In genomic region chr9:15029025-15029727, GRCm38 (mm10) we compare ENCODE assay signal across 8 mouse cellular contexts. TPM values are rescaled to one million over a fixed set of nuclear protein-coding genes. Genes with fewer than 3 reads are reported as not detected.
DNase-seq lines count a peak whose midpoint lies in the region; ATAC-seq and TF ChIP-seq lines count a peak whose summit lies in the region.

No protein-coding gene starts in this region.

- H3K9me3 ChIP-seq in embryonic facial prominence, embryonic 14.5 days (ENCODE audit: control insufficient read depth, low read length) = no peaks in the 10 kb centered on the region

- no peak for TF ChIP-seq POLR2A in spleen, adult 2 months (IDR thresholded peaks at IDR 0.05; ENCODE audit: low read depth, low read length)

- ATAC-seq in embryonic facial prominence, embryonic 14.5 days (ENCODE audit: low read depth) = peak; percentile 62; the same call in 1 of the 2 replicates

- peak; percentile 81; the same call in 1 of the 2 replicates for TF ChIP-seq CTCF in spleen, adult 2 months (IDR thresholded peaks at IDR 0.05; ENCODE audit: extremely low read depth, insufficient read depth, insufficient read length, insufficient replicate concordance)

- DNase-seq in adrenal gland, adult (ENCODE audit: inconsistent age in 2 of 2, low spot score in 1 of 2) = peak; percentile 39 to 81
- DNase-seq in adrenal gland, adult 8-10 months = no peak
- peak; percentile 28 to 65 for DNase-seq in spleen, adult 18-20 months
- DNase-seq in spleen, adult 12 weeks (ENCODE audit: low spot score) = no peak
- DNase-seq in embryonic facial prominence, embryonic 14.5 days (ENCODE audit: low spot score) = peak; percentile 43
- peak; percentile 24 for DNase-seq in kidney, adult 9 months
- peak; percentile 32 for DNase-seq in lung, postnatal 25 days (ENCODE audit: low spot score)
- peak in 1 of 2 experiments; percentile 66 for DNase-seq in spleen, adult 2 months (ENCODE audit: low read depth in 1 of 2, low spot score in 2 of 2)

- H3K4me2 ChIP-seq in embryonic facial prominence, embryonic 14.5 days (ENCODE audit: low read depth, low read length) = no peak overlapping the region

- H3K9ac ChIP-seq in embryonic facial prominence, embryonic 14.5 days (ENCODE audit: low read depth, low read length) = no peak overlapping the region

- no peaks in the 10 kb centered on the region for H3K36me3 ChIP-seq in embryonic facial prominence, embryonic 14.5 days (ENCODE audit: control insufficient read depth, insufficient read depth, low read length)
- H3K36me3 ChIP-seq in spleen, adult 2 months (ENCODE audit: control insufficient read depth, insufficient read depth, low read length) = peaks cover 9% of the 10 kb centered on the region; the same call in 1 of the 2 replicates

- H3K27ac ChIP-seq in embryonic facial prominence, embryonic 14.5 days (replicated peaks; ENCODE audit: low read depth, low read length) = no peak overlapping the region
- H3K27ac ChIP-seq in spleen, adult 2 months (ENCODE audit: insufficient read depth, low read length) = no peak overlapping the region

- 60% methylated on average over 4 of the region's 5 CpGs for WGBS in embryonic facial prominence, embryonic 14.5 days
- WGBS in spleen, adult 2 months = 68% methylated on average over 5 of the region's 5 CpGs

- H3K4me1 ChIP-seq in embryonic facial prominence, embryonic 14.5 days (ENCODE audit: control insufficient read depth, insufficient read depth, low read length) = no peaks in the 10 kb centered on the region
- no peaks in the 10 kb centered on the region; the same call in 1 of the 2 replicates for H3K4me1 ChIP-seq in spleen, adult 2 months (ENCODE audit: control insufficient read depth, insufficient read depth, insufficient read length)

- no peaks in the 10 kb centered on the region for H3K27me3 ChIP-seq in embryonic facial prominence, embryonic 14.5 days (replicated peaks; ENCODE audit: control insufficient read depth, insufficient read depth, low read length)
- no peaks in the 10 kb centered on the region for H3K27me3 ChIP-seq in spleen, adult 2 months (ENCODE audit: control insufficient read depth, insufficient read depth, low read length)

- H3K4me3 ChIP-seq in embryonic facial prominence, embryonic 14.5 days (ENCODE audit: low read depth, low read length) = no peak overlapping the region
- no peak overlapping the region for H3K4me3 ChIP-seq in spleen, adult 2 months (ENCODE audit: extremely low read depth, insufficient read depth, insufficient read length)

RNA-seq across cellular contexts. Expression of gene Panx1, which starts 16.1 kb away (rescaled TPM):
- 10 to 100 TPM in 2 of 4 experiments, 1 to 10 TPM in 2; 6.7 to 11.5 (median 9.9) TPM for total RNA-seq in adrenal gland, adult 8-10 months (2022)
- 48.3 and 53.9 TPM in 2 replicates for polyA plus RNA-seq in embryonic facial prominence, embryonic 14.5 days (2014; fragmentation: Nextera tagmentation; extraction: Ambion mirVana)
- polyA plus RNA-seq in spleen, adult 2 months (2012; rRNA removed) = 52.9 and 69.7 TPM in 2 replicates

Comparison
In these comparisons a context has a peak if more than half of its experiments do, and no peak if none do; other contexts are left out.
1. DNase-seq: peak in adrenal gland, adult (2 of 2), spleen, adult 18-20 months (2 of 2), embryonic facial prominence, embryonic 14.5 days (single experiment), kidney, adult 9 months (single experiment) and lung, postnatal 25 days (single experiment); none in adrenal gland, adult 8-10 months (single experiment) and spleen, adult 12 weeks (single experiment).